Mouse (Mus musculus): Measurements from ENCODE around the gene Agbl4. TPM values are rescaled to one million over a fixed set of nuclear protein-coding genes. Genes with fewer than 3 reads are reported as not detected.

The Agbl4 gene
- polyA plus RNA-seq, 1 experiment, result not detected

- H3K9me3 ChIP-seq (ENCODE audit: control insufficient read depth, low read length), result no peaks in the 10 kb centered on the region
- no peak overlapping the region for H3K4me3 ChIP-seq (replicated peaks)
- no peaks in the 10 kb centered on the region for H3K27me3 ChIP-seq (ENCODE audit: control insufficient read depth)
- H3K36me3 ChIP-seq (ENCODE audit: control insufficient read depth), result no peaks in the 10 kb centered on the region
- TF ChIP-seq TAL1 (IDR thresholded peaks at IDR 0.05; ENCODE audit: low read length), result no peak
- TF ChIP-seq GATA1 (IDR thresholded peaks at IDR 0.05; ENCODE audit: low read length), result no peak
- no peaks in the 10 kb centered on the region for H3K4me1 ChIP-seq (ENCODE audit: control insufficient read depth)
These were observed 1241.7 kb downstream of the Agbl4 start for GRCm38 (mm10) chr4:111638948-111639708.

GRCm38 (mm10) chr4:111645117-111645830, 1247.8 kb downstream of the Agbl4 start:
- Histone ChIP-seq H3K9me3 (ENCODE audit: control insufficient read depth, low read length) (no peaks in the 10 kb centered on the region), H3K4me1 (ENCODE audit: control insufficient read depth) (no peaks in the 10 kb centered on the region), H3K27me3 (ENCODE audit: control insufficient read depth) (no peaks in the 10 kb centered on the region), H3K36me3 (ENCODE audit: control insufficient read depth) (no peaks in the 10 kb centered on the region), H3K4me3 (replicated peaks) (no peak overlapping the region)
- TF ChIP-seq TAL1 (IDR thresholded peaks at IDR 0.05; ENCODE audit: low read length), result no peak
- no peak for TF ChIP-seq GATA1 (IDR thresholded peaks at IDR 0.05; ENCODE audit: low read length)

GRCm38 (mm10) chr4:111645831-111646166, 1248.3 kb downstream of the Agbl4 start:
- Histone ChIP-seq H3K4me3 (replicated peaks) (no peak overlapping the region), H3K36me3 (ENCODE audit: control insufficient read depth) (no peaks in the 10 kb centered on the region), H3K4me1 (ENCODE audit: control insufficient read depth) (no peaks in the 10 kb centered on the region), H3K27me3 (ENCODE audit: control insufficient read depth) (no peaks in the 10 kb centered on the region), H3K9me3 (ENCODE audit: control insufficient read depth, low read length) (no peaks in the 10 kb centered on the region)
- TF ChIP-seq GATA1 (IDR thresholded peaks at IDR 0.05; ENCODE audit: low read length) (no peak), TAL1 (IDR thresholded peaks at IDR 0.05; ENCODE audit: low read length) (no peak)

- Histone ChIP-seq H3K27me3 (ENCODE audit: control insufficient read depth) (no peaks in the 10 kb centered on the region), H3K9me3 (ENCODE audit: control insufficient read depth, low read length) (no peaks in the 10 kb centered on the region), H3K4me3 (replicated peaks) (no peak overlapping the region), H3K36me3 (ENCODE audit: control insufficient read depth) (no peaks in the 10 kb centered on the region), H3K4me1 (ENCODE audit: control insufficient read depth) (no peaks in the 10 kb centered on the region)
- TF ChIP-seq GATA1 (IDR thresholded peaks at IDR 0.05; ENCODE audit: low read length) (no peak), TAL1 (IDR thresholded peaks at IDR 0.05; ENCODE audit: low read length) (no peak)
These were observed 1256.0 kb downstream of the Agbl4 start for GRCm38 (mm10) chr4:111653451-111653850.

- no peaks in the 10 kb centered on the region for H3K36me3 ChIP-seq (ENCODE audit: control insufficient read depth)
- no peaks in the 10 kb centered on the region for H3K9me3 ChIP-seq (ENCODE audit: control insufficient read depth, low read length)
- H3K4me1 ChIP-seq (ENCODE audit: control insufficient read depth), result peaks cover 41% of the 10 kb centered on the region
- no peaks in the 10 kb centered on the region for H3K27me3 ChIP-seq (ENCODE audit: control insufficient read depth)
- TF ChIP-seq GATA1 (IDR thresholded peaks at IDR 0.05; ENCODE audit: low read length) (no peak), TAL1 (IDR thresholded peaks at IDR 0.05; ENCODE audit: low read length) (no peak)
- no peak overlapping the region for H3K4me3 ChIP-seq (replicated peaks)
These were observed 1266.3 kb downstream of the Agbl4 start for GRCm38 (mm10) chr4:111663730-111664129.

GRCm38 (mm10) chr4:111664146-111664545, 1266.7 kb downstream of the Agbl4 start:
- H3K4me3 ChIP-seq (replicated peaks), result no peak overlapping the region
- TF ChIP-seq TAL1 (IDR thresholded peaks at IDR 0.05; ENCODE audit: low read length) (no peak), GATA1 (IDR thresholded peaks at IDR 0.05; ENCODE audit: low read length) (no peak)
- no peaks in the 10 kb centered on the region for H3K27me3 ChIP-seq (ENCODE audit: control insufficient read depth)
- no peaks in the 10 kb centered on the region for H3K9me3 ChIP-seq (ENCODE audit: control insufficient read depth, low read length)
- H3K4me1 ChIP-seq (ENCODE audit: control insufficient read depth), result peaks cover 46% of the 10 kb centered on the region
- H3K36me3 ChIP-seq (ENCODE audit: control insufficient read depth), result no peaks in the 10 kb centered on the region

GRCm38 (mm10) chr4:111666713-111667112, 1269.3 kb downstream of the Agbl4 start:
- Histone ChIP-seq H3K36me3 (ENCODE audit: control insufficient read depth) (no peaks in the 10 kb centered on the region), H3K9me3 (ENCODE audit: control insufficient read depth, low read length) (no peaks in the 10 kb centered on the region), H3K27me3 (ENCODE audit: control insufficient read depth) (no peaks in the 10 kb centered on the region), H3K4me1 (ENCODE audit: control insufficient read depth) (peaks cover 70% of the 10 kb centered on the region), H3K4me3 (replicated peaks) (no peak overlapping the region)
- TF ChIP-seq GATA1 (IDR thresholded peaks at IDR 0.05; ENCODE audit: low read length), result no peak
- no peak for TF ChIP-seq TAL1 (IDR thresholded peaks at IDR 0.05; ENCODE audit: low read length)

- Histone ChIP-seq H3K4me1 (ENCODE audit: control insufficient read depth) (peaks cover 77% of the 10 kb centered on the region), H3K27me3 (ENCODE audit: control insufficient read depth) (no peaks in the 10 kb centered on the region), H3K36me3 (ENCODE audit: control insufficient read depth) (no peaks in the 10 kb centered on the region), H3K4me3 (replicated peaks) (no peak overlapping the region), H3K9me3 (ENCODE audit: control insufficient read depth, low read length) (no peaks in the 10 kb centered on the region)
- TF ChIP-seq TAL1 (IDR thresholded peaks at IDR 0.05; ENCODE audit: low read length) (no peak), GATA1 (IDR thresholded peaks at IDR 0.05; ENCODE audit: low read length) (no peak)
These were observed 1271.9 kb downstream of the Agbl4 start for GRCm38 (mm10) chr4:111669369-111669768.

- no peak for TF ChIP-seq GATA1 (IDR thresholded peaks at IDR 0.05; ENCODE audit: low read length)
- no peak for TF ChIP-seq TAL1 (IDR thresholded peaks at IDR 0.05; ENCODE audit: low read length)
- H3K4me3 ChIP-seq (replicated peaks), result no peak overlapping the region
- peaks cover 80% of the 10 kb centered on the region for H3K4me1 ChIP-seq (ENCODE audit: control insufficient read depth)
- H3K27me3 ChIP-seq (ENCODE audit: control insufficient read depth), result no peaks in the 10 kb centered on the region
- H3K9me3 ChIP-seq (ENCODE audit: control insufficient read depth, low read length), result no peaks in the 10 kb centered on the region
- no peaks in the 10 kb centered on the region for H3K36me3 ChIP-seq (ENCODE audit: control insufficient read depth)
These were observed 1273.3 kb downstream of the Agbl4 start for GRCm38 (mm10) chr4:111670566-111671421.

All from erythroblast, embryonic 14.5 days (primary cell).